Mouse (Mus musculus): ENCODE results near the gene Hbq1a. TPM values are rescaled to one million over a fixed set of nuclear protein-coding genes. Genes with fewer than 3 reads are reported as not detected.
A peak's percentile ranks its signal among the peaks of the same experiment; 100 is the strongest.

The Hbq1a gene
- polyA plus RNA-seq, 1 experiment = not detected

DNA sequence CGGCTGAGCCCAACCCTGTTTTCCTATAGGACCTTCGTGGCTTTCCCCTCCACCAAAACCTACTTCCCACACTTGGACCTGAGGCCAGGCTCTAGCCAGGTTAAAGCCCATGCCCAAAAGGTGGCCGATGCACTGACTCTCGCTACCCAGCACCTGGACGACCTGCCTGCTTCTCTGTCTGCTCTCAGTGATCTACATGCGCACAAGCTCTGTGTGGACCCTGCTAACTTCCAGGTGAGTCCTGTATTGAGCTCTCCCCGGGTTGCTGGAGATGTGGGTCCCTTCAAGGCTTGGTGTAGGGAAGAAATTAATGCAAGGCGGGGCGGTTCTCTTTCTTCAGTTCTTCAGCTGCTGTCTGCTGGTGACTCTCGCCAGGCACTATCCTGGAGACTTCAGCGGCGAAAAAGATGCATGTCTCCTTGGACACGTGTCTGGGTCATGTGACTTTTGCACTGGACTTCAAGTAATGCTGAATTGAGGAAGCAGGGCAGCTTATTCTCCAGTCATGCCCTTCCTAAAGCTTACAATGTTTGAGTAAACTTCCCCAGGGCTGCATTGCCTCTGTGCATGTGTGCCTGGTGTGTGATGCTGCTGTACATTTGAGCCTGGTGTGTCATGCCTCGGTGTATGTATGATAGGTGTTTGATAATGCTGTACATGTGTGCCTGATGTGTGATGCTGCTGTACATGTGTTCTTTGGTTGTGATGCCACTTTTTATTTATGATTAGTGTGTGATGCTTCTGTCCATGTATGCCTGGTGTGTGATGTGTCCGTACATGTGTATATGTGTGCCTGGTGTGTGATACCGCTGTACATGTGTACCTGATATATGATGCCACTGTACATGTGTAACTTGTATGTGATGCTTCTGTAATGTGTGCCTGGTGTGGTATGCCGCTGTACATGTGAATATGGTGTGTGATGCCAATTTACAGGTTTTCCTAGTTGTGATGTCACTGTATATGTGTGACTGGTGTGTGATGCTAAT, 704 bp downstream of the Hbq1a start:
- Histone ChIP-seq H3K27me3 (replicated peaks) (peaks cover 40% of the 10 kb centered on the region), H3K4me3 (replicated peaks) (peak overlapping the region; percentile 28), H3K4me1 (peaks cover 8% of the 10 kb centered on the region), H3K9me3 (no peaks in the 10 kb centered on the region), H3K36me3 (replicated peaks; ENCODE audit: low read length) (no peaks in the 10 kb centered on the region)
- TF ChIP-seq GATA1 (IDR thresholded peaks at IDR 0.05; ENCODE audit: borderline replicate concordance, low read length) (no peak), FLI1 (IDR thresholded peaks at IDR 0.05; ENCODE audit: low read length) (no peak)

GRCm38 (mm10) chr11:32301506-32301905, 1.6 kb downstream of the Hbq1a start:
- peak overlapping the region; percentile 65 for H3K4me3 ChIP-seq (replicated peaks)
- H3K4me1 ChIP-seq = peaks cover 13% of the 10 kb centered on the region

DNA sequence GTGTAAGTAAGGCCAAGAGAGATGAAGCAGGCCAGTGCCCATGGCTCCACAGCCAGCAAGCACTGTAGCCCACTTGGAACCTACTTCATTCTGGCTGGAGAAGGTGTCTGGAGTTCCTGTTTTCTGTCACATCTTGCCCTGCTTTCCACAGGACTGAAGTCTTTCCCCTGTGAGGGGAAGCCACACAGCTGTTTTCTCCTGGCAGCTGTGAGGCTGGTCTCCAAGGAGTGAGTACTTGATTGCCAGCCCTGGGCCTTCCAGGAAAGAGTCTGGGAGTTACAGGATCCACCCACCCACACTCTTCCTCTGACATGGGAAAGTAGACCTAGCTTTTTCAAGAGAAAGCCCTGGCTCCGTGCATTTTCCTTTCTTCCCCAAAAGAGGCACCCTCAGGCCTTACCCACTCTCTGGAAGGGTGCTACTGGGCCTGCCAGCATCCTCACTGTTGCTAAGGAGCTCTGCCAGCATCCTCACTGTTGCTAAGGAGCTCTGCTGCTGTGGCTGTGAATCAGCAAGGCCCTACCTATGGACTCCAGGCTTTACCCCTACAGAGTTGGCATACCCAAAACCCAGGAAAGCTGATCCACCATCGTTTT, 3.1 kb downstream of the Hbq1a start:
- H3K36me3 ChIP-seq (replicated peaks; ENCODE audit: low read length) = no peaks in the 10 kb centered on the region

More at GRCm38 (mm10) chr11:32301506-32301905, 1.6 kb downstream of the Hbq1a start:
- no peak for TF ChIP-seq GATA1 (IDR thresholded peaks at IDR 0.05; ENCODE audit: borderline replicate concordance, low read length)
- no peak for TF ChIP-seq FLI1 (IDR thresholded peaks at IDR 0.05; ENCODE audit: low read length)
- H3K36me3 ChIP-seq (replicated peaks; ENCODE audit: low read length) = no peaks in the 10 kb centered on the region
- H3K27me3 ChIP-seq (replicated peaks) = peaks cover 48% of the 10 kb centered on the region
- H3K9me3 ChIP-seq = no peaks in the 10 kb centered on the region

GRCm38 (mm10) chr11:32303455-32303854, 3.6 kb downstream of the Hbq1a start:
- Histone ChIP-seq H3K27me3 (replicated peaks) (peaks cover 67% of the 10 kb centered on the region), H3K4me3 (replicated peaks) (no peak overlapping the region), H3K36me3 (replicated peaks; ENCODE audit: low read length) (no peaks in the 10 kb centered on the region), H3K9me3 (no peaks in the 10 kb centered on the region), H3K4me1 (peaks cover 19% of the 10 kb centered on the region)
- TF ChIP-seq GATA1 (IDR thresholded peaks at IDR 0.05; ENCODE audit: borderline replicate concordance, low read length) (no peak), FLI1 (IDR thresholded peaks at IDR 0.05; ENCODE audit: low read length) (no peak)

More for the DNA sequence above, 3.1 kb downstream of the Hbq1a start:
- TF ChIP-seq GATA1 (IDR thresholded peaks at IDR 0.05; ENCODE audit: borderline replicate concordance, low read length) (no peak), FLI1 (IDR thresholded peaks at IDR 0.05; ENCODE audit: low read length) (no peak)
- peaks cover 17% of the 10 kb centered on the region for H3K4me1 ChIP-seq
- H3K9me3 ChIP-seq = no peaks in the 10 kb centered on the region
- H3K27me3 ChIP-seq (replicated peaks) = peaks cover 62% of the 10 kb centered on the region
- H3K4me3 ChIP-seq (replicated peaks) = no peak overlapping the region

DNA sequence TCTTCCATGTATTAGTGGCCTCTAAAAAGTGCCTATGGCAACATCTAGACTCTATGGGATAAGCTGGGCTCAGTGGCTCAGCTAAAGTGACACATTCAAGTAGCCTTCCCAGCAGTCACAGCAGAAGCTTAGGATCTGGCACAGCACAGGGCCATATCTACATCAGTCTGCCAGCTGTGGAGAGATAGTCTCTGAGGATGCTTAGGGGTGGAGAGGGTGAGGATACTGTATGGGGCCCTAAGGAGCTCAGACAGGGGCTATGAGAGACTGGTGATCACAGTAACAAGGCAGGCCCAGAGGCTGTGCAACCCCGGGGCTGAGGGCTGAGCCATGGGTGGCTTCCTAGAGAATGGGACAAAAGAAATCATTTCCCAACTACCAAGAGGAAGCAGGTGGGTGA, 7.1 kb downstream of the Hbq1a start:
- H3K36me3 ChIP-seq (replicated peaks; ENCODE audit: low read length) = no peaks in the 10 kb centered on the region
- TF ChIP-seq GATA1 (IDR thresholded peaks at IDR 0.05; ENCODE audit: borderline replicate concordance, low read length) (no peak), FLI1 (IDR thresholded peaks at IDR 0.05; ENCODE audit: low read length) (no peak)
- H3K4me3 ChIP-seq (replicated peaks) = no peak overlapping the region
- no peaks in the 10 kb centered on the region for H3K9me3 ChIP-seq
- H3K27me3 ChIP-seq (replicated peaks) = peaks cover 84% of the 10 kb centered on the region
- H3K4me1 ChIP-seq = peaks cover 27% of the 10 kb centered on the region

GRCm38 (mm10) chr11:32309446-32309845, 9.6 kb downstream of the Hbq1a start:
- TF ChIP-seq FLI1 (IDR thresholded peaks at IDR 0.05; ENCODE audit: low read length) = no peak
- TF ChIP-seq GATA1 (IDR thresholded peaks at IDR 0.05; ENCODE audit: borderline replicate concordance, low read length) = no peak
- no peak overlapping the region for H3K4me3 ChIP-seq (replicated peaks)
- H3K4me1 ChIP-seq = peaks cover 19% of the 10 kb centered on the region; the same call in 1 of the 2 replicates
- no peaks in the 10 kb centered on the region for H3K36me3 ChIP-seq (replicated peaks; ENCODE audit: low read length)
- peaks cover 81% of the 10 kb centered on the region for H3K27me3 ChIP-seq (replicated peaks)
- no peaks in the 10 kb centered on the region for H3K9me3 ChIP-seq

- Histone ChIP-seq H3K36me3 (replicated peaks; ENCODE audit: low read length) (no peaks in the 10 kb centered on the region), H3K4me3 (replicated peaks) (no peak overlapping the region), H3K9me3 (no peaks in the 10 kb centered on the region), H3K4me1 (peaks cover 19% of the 10 kb centered on the region; the same call in 1 of the 2 replicates), H3K27me3 (replicated peaks) (peaks cover 83% of the 10 kb centered on the region)
- TF ChIP-seq GATA1 (IDR thresholded peaks at IDR 0.05; ENCODE audit: borderline replicate concordance, low read length) = no peak
- TF ChIP-seq FLI1 (IDR thresholded peaks at IDR 0.05; ENCODE audit: low read length) = no peak
Observed at GRCm38 (mm10) chr11:32309928-32310327, 10.1 kb downstream of the Hbq1a start.

DNA sequence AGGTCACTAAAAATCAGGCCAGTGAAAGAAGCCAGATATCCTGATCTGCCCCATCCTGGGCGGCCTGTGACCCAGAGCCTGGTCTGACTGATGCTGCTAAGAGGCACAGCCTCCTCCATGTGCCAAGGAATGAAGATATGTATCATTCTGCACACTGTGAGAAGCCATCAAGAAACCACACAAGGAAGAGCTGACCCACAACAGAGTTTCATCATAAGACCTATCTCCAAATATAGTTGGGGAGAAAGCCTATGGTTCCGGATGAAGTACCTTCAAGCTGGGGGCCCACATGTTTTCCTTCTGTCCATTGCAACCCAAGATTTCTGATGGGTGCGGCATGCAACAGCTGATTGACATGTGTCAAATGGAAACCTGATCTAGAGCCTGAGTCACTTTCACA, 16.1 kb downstream of the Hbq1a start:
- no peak overlapping the region for H3K4me3 ChIP-seq (replicated peaks)
- peaks cover 81% of the 10 kb centered on the region for H3K27me3 ChIP-seq (replicated peaks)
- peaks cover 12% of the 10 kb centered on the region; the same call in 1 of the 2 replicates for H3K4me1 ChIP-seq
- H3K9me3 ChIP-seq = no peaks in the 10 kb centered on the region
- no peaks in the 10 kb centered on the region for H3K36me3 ChIP-seq (replicated peaks; ENCODE audit: low read length)
- TF ChIP-seq GATA1 (IDR thresholded peaks at IDR 0.05; ENCODE audit: borderline replicate concordance, low read length) (no peak), FLI1 (IDR thresholded peaks at IDR 0.05; ENCODE audit: low read length) (no peak)

- Histone ChIP-seq H3K4me3 (replicated peaks) (no peak overlapping the region), H3K4me1 (peaks cover 20% of the 10 kb centered on the region; the same call in 1 of the 2 replicates), H3K36me3 (replicated peaks; ENCODE audit: low read length) (no peaks in the 10 kb centered on the region), H3K27me3 (replicated peaks) (peaks cover 63% of the 10 kb centered on the region), H3K9me3 (no peaks in the 10 kb centered on the region)
- no peak for TF ChIP-seq GATA1 (IDR thresholded peaks at IDR 0.05; ENCODE audit: borderline replicate concordance, low read length)
Observed at GRCm38 (mm10) chr11:32320507-32321195, 20.8 kb downstream of the Hbq1a start.
